Mouse (Mus musculus): ENCODE results near the gene Tcap. TPM values are rescaled to one million over a fixed set of nuclear protein-coding genes. Genes with fewer than 3 reads are reported as not detected.

Tcap gene
- total RNA-seq (2014; rRNA removed) (0.23 TPM in 1 of 2 replicates, not detected in the other), polyA plus RNA-seq (2015; fragmentation: Nextera tagmentation; extraction: Ambion mirVana) (not detected in 2 replicates)

- Histone ChIP-seq H3K27me3 (ENCODE audit: insufficient read depth, low read length) (no peaks in the 10 kb centered on the region; the same call in 1 of the 2 replicates), H3K36me3 (ENCODE audit: insufficient read depth) (peaks cover 22% of the 10 kb centered on the region), H3K27ac (ENCODE audit: low read depth, low read length) (no peak within 1 kb of the TSS), H3K9me3 (ENCODE audit: low read length) (no peaks in the 10 kb centered on the region), H3K9ac (no peak within 1 kb of the TSS), H3K4me1 (ENCODE audit: insufficient read depth) (no peaks in the 10 kb centered on the region), H3K4me3 (ENCODE audit: low read depth, low read length) (no peak within 1 kb of the TSS), H3K4me2 (ENCODE audit: low read depth) (no peak within 1 kb of the TSS)
- ATAC-seq (no peak), DNase-seq (no peak)
- TF ChIP-seq CTCF (IDR thresholded peaks at IDR 0.05; ENCODE audit: low read depth) = no peak
- 69% methylated on average over 14 of the region's 14 CpGs for WGBS
These were observed at the start of gene Tcap for GRCm38 (mm10) chr11:98383261-98384030. Gene Tcap, plus strand, starts transcription at chr11:98383811.

DNA sequence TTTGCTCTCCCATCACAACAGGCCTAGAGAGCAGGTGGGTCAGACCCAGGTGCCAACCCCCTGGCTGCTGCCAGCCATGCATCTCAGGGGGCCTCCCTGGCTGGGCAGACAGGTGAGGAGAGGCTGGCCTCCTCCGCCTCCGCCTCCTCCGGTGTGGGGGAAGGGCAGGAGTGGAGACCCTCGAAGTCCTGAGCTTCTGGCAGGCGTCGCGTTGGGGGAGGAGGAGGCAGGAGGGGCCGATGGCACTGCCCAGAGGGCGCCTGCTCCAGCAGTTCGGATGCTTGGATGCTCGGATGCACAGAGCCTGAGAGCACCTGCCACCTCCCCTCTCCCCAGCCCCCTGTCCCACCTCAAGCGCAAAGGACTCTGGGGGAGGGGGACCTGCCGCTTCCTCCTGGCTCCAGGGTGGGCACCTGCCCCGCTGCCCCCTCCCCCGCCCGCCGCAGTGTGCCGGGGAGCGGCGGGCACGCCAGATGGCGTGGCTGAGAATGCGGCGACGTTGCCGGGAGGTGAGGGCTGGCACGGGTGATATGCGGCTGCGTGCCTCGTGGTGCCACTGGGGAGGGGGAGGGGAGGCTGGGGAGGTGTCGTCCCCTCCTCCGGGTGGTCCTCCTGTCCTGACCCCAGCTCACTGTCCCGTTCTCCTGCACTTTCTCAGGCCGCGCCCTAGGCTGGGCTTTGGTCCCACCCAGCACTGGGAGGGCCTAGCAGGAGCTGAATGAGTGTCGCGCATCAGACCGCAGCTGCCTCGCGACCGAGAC lies 49.5 kb upstream of the Tcap start:
- Histone ChIP-seq H3K4me1 (ENCODE audit: insufficient read depth) (peaks cover 18% of the 10 kb centered on the region), H3K4me3 (ENCODE audit: low read depth, low read length) (peak overlapping the region; percentile 33), H3K27ac (ENCODE audit: low read depth, low read length) (peak overlapping the region; percentile 95), H3K4me2 (ENCODE audit: low read depth) (peak overlapping the region; percentile 62), H3K36me3 (ENCODE audit: insufficient read depth) (no peaks in the 10 kb centered on the region), H3K27me3 (ENCODE audit: insufficient read depth, low read length) (peaks cover 18% of the 10 kb centered on the region), H3K9me3 (ENCODE audit: low read length) (no peaks in the 10 kb centered on the region), H3K9ac (peak overlapping the region; percentile 56)
- TF ChIP-seq CTCF (IDR thresholded peaks at IDR 0.05; ENCODE audit: low read depth) = no peak
- ATAC-seq (0 out of 2 replicates have a peak, but pooled peaks have one; percentile 6), DNase-seq (peak; percentile 75)
- WGBS = 8% methylated on average over 28 of the region's 41 CpGs

- Histone ChIP-seq H3K4me1 (ENCODE audit: insufficient read depth) (peaks cover 22% of the 10 kb centered on the region; the same call in 1 of the 2 replicates), H3K27ac (ENCODE audit: low read depth, low read length) (no peak overlapping the region), H3K9ac (no peak overlapping the region), H3K36me3 (ENCODE audit: insufficient read depth) (no peaks in the 10 kb centered on the region), H3K4me3 (ENCODE audit: low read depth, low read length) (no peak overlapping the region), H3K9me3 (ENCODE audit: low read length) (no peaks in the 10 kb centered on the region), H3K4me2 (ENCODE audit: low read depth) (no peak overlapping the region), H3K27me3 (ENCODE audit: insufficient read depth, low read length) (peaks cover 11% of the 10 kb centered on the region; the same call in 1 of the 2 replicates)
- ATAC-seq (no peak), DNase-seq (no peak)
- no peak for TF ChIP-seq CTCF (IDR thresholded peaks at IDR 0.05; ENCODE audit: low read depth)
- 10% methylated on average over 9 of the region's 9 CpGs for WGBS
These were observed 48.4 kb upstream of the Tcap start for GRCm38 (mm10) chr11:98335250-98335649.

DNA sequence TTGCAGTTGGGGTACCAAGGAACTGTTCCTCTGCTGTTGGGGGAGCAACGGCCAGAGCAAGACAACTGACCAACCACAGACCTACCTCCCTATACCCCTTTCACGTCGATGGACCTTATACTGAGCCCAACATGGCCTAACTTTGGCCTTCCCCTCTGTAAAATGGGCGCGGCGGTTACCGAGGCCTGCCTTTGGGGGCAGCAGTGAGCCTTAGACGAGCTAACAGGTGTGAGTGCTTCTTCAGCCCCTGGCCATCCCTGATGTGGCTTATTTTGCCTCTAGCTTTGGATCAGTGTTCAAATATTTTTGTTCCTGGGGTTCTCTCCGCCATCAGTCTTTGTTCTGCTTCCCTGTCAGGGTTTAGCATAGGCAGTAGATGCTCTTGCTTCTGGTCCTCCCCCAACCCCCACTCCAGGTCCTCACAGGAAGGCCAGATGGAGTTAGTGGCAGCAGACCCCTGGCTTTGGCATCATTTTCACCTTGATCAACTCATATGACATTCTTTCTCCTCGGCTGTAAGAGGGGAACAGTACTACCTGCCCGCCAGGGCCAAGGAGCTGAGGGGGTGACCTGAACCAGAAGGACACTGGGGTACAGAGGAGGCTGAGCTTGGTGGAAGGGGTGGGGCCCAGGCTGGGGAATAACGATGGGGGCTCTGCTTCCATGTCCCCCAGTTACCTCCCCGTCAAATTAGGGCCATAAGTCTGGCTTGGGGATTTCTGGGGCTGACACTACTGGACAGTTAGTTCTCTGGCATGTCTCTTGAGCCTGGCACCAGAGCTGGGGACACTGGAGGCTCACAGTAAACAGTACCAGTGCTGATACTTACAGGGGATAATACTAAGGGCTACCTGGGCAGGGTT lies 47.1 kb upstream of the Tcap start:
- Histone ChIP-seq H3K4me3 (ENCODE audit: low read depth, low read length) (no peak overlapping the region), H3K36me3 (ENCODE audit: insufficient read depth) (no peaks in the 10 kb centered on the region), H3K9me3 (ENCODE audit: low read length) (no peaks in the 10 kb centered on the region), H3K4me2 (ENCODE audit: low read depth) (no peak overlapping the region), H3K27me3 (ENCODE audit: insufficient read depth, low read length) (0 out of 2 replicates have a peak, but pooled peaks cover 7% of the 10 kb centered on the region), H3K27ac (ENCODE audit: low read depth, low read length) (no peak overlapping the region), H3K9ac (no peak overlapping the region), H3K4me1 (ENCODE audit: insufficient read depth) (peaks cover 22% of the 10 kb centered on the region)
- ATAC-seq = no peak
- peak; percentile 65 for TF ChIP-seq CTCF (IDR thresholded peaks at IDR 0.05; ENCODE audit: low read depth)
- no peak for DNase-seq
- 21% methylated on average over 13 of the region's 13 CpGs for WGBS

- Histone ChIP-seq H3K4me2 (ENCODE audit: low read depth) (peak overlapping the region; percentile 97), H3K9me3 (ENCODE audit: low read length) (no peaks in the 10 kb centered on the region), H3K36me3 (ENCODE audit: insufficient read depth) (no peaks in the 10 kb centered on the region), H3K9ac (peak overlapping the region; percentile 81), H3K4me3 (ENCODE audit: low read depth, low read length) (peak overlapping the region; percentile 50), H3K27me3 (ENCODE audit: insufficient read depth, low read length) (0 out of 2 replicates have a peak, but pooled peaks cover 7% of the 10 kb centered on the region), H3K27ac (ENCODE audit: low read depth, low read length) (peak overlapping the region; percentile 95), H3K4me1 (ENCODE audit: insufficient read depth) (peaks cover 22% of the 10 kb centered on the region)
- no peak for TF ChIP-seq CTCF (IDR thresholded peaks at IDR 0.05; ENCODE audit: low read depth)
- ATAC-seq (peak; percentile 70), DNase-seq (peak; percentile 80)
- 2% methylated on average over 38 of the region's 57 CpGs for WGBS
These were observed 45.1 kb upstream of the Tcap start for GRCm38 (mm10) chr11:98338507-98338961.

DNA sequence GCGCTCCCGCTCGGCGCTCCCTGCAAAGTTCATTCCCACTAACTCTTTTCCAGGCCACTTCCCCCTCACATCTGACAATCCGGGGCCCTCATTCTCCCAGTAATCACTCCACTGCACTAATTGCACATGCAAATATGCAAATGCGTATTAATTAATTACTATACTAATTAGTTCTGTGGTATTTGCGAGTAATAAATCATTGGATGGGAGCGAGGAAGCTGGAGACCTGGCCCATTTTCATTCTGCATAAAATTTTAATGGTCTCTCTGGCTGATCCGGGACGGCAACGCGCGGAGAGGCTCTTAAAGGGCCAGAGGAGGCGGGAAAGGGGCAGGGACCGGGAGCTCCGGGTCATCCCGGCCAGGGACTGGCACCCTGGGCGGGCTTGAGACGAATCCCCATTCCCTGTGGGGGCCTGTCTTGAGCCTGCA lies 44.5 kb upstream of the Tcap start:
- ATAC-seq = peak; percentile 42; the same call in 1 of the 2 replicates
- no peaks in the 10 kb centered on the region for H3K36me3 ChIP-seq (ENCODE audit: insufficient read depth)
- H3K4me1 ChIP-seq (ENCODE audit: insufficient read depth) = peaks cover 17% of the 10 kb centered on the region
- H3K9me3 ChIP-seq (ENCODE audit: low read length) = no peaks in the 10 kb centered on the region
- H3K9ac ChIP-seq = peak overlapping the region; percentile 81
- peak; percentile 68 for DNase-seq
- H3K27ac ChIP-seq (ENCODE audit: low read depth, low read length) = peak overlapping the region; percentile 95
- TF ChIP-seq CTCF (IDR thresholded peaks at IDR 0.05; ENCODE audit: low read depth) = no peak
- H3K27me3 ChIP-seq (ENCODE audit: insufficient read depth, low read length) = 0 out of 2 replicates have a peak, but pooled peaks cover 7% of the 10 kb centered on the region
- H3K4me3 ChIP-seq (ENCODE audit: low read depth, low read length) = peak overlapping the region; percentile 50
- under 1% methylated on average over 19 of the region's 19 CpGs for WGBS
- peak overlapping the region; percentile 97 for H3K4me2 ChIP-seq (ENCODE audit: low read depth)
